Mouse (Mus musculus): ENCODE measurements around the gene Pelp1.
"Not testable (repeated sequence)": the region's sequence is repeated elsewhere in the genome, so short reads cannot be mapped to it uniquely, and the experiment has no call there.

The Pelp1 gene

DNA sequence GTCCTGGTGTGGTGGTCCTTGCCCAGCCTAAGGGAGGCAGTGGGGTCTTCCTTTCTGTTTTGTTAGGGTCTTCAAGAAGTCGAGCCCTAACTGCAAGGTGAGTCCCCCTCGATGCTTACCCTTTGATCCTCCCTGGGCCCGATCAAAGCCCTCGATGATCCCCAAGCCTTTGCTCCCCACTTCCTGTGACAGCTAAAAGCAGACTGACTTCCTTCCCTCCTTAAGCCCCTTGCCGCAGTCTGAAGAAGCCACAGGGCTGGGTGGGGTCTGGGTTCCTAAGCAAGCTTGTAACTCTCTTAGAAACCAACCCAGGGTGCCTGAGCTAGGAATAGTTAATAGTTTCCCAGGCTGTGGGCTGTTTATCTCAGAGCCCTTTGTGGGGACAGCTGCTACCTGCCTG, 25.6 kb upstream of the Pelp1 start:
- Histone ChIP-seq H3K36me3 (ENCODE audit: control insufficient read depth, insufficient read depth, low read length, poor library complexity, severe bottlenecking) (peaks cover 15% of the 10 kb centered on the region), H3K27me3 (ENCODE audit: control insufficient read depth, insufficient read depth, low read length, poor library complexity, severe bottlenecking) (no peaks in the 10 kb centered on the region)
- DNase-seq (ENCODE audit: low read depth, low spot score) = no peak

DNA sequence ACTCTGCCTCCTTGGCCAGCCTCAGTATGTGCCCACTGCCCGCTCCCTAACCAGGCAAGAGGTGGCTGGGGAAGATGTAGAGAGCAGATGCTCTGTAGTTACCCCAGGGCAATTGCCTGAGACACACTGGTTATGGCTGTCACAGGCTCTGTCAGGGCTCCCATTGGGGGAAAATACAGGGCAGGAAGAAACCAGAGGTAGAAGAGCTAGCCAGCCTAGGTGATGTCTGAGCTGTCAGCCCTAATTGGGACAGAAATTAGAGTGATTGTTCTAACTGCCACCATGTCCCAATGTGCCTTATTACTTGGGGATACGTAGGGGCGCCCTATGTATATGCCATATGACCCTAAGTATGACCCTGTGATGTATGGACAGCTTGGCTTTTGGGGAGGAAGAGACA, 24.1 kb upstream of the Pelp1 start:
- Histone ChIP-seq H3K27me3 (ENCODE audit: control insufficient read depth, insufficient read depth, low read length, poor library complexity, severe bottlenecking) (no peaks in the 10 kb centered on the region), H3K36me3 (ENCODE audit: control insufficient read depth, insufficient read depth, low read length, poor library complexity, severe bottlenecking) (peaks cover 9% of the 10 kb centered on the region)
- DNase-seq (ENCODE audit: low read depth, low spot score) = no peak

DNA sequence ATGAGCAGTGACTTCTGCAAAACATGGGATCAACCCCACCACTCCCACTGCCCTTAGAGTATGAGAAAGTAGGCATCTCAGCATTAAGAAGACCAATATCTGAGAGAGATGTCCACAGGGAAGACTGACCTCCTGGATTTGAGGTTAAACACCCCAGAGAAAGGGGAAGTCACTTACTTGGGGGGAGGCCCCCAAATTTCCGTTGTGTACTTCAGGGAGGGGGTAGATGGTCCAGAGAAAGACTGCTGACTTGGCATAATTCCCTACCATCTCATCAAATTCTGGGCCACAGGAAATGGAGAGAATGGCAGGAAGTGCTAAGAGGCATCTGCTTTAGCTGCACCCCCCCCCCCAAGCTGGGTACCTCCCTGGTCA, 23.7 kb upstream of the Pelp1 start:
- peak; percentile 68 for DNase-seq (ENCODE audit: low read depth, low spot score)
- Histone ChIP-seq H3K36me3 (ENCODE audit: control insufficient read depth, insufficient read depth, low read length, poor library complexity, severe bottlenecking) (peaks cover 8% of the 10 kb centered on the region), H3K27me3 (ENCODE audit: control insufficient read depth, insufficient read depth, low read length, poor library complexity, severe bottlenecking) (no peaks in the 10 kb centered on the region)

DNA sequence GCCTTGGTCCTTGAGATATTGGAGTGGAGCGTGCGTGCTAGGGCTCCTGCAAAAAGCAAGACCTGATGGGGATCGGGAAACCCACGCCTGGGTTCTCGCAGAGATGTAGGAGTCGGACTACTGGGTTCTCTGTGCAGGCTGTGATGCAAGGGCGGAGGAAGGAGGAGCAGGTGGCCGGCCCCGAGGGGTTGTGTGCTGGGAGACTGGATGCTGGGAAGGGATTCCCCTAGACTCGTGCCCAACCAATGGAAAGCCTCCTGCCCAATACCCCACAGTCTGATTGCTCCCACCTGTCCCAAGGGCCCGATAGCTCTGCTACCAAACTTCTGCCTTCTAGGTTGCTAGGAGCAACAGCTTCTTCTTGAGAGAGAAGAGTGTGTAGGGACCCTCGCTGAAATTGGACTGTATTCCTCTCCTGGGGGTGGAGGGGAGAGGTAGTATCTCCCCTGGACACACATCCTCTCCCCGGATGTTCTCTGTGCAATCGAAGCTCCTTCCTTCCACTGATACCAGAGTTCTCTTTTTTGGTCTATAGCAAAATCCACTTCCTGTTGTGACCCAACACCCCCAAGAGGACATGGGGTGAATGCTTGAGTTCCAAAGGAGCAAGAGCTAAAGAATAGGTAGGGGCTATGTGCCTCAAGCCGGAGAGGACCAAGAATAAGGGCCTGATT, 23.2 kb upstream of the Pelp1 start:
- Histone ChIP-seq H3K36me3 (ENCODE audit: control insufficient read depth, insufficient read depth, low read length, poor library complexity, severe bottlenecking) (peaks cover 5% of the 10 kb centered on the region), H3K27me3 (ENCODE audit: control insufficient read depth, insufficient read depth, low read length, poor library complexity, severe bottlenecking) (no peaks in the 10 kb centered on the region)
- peak; percentile 49 for DNase-seq (ENCODE audit: low read depth, low spot score)

DNA sequence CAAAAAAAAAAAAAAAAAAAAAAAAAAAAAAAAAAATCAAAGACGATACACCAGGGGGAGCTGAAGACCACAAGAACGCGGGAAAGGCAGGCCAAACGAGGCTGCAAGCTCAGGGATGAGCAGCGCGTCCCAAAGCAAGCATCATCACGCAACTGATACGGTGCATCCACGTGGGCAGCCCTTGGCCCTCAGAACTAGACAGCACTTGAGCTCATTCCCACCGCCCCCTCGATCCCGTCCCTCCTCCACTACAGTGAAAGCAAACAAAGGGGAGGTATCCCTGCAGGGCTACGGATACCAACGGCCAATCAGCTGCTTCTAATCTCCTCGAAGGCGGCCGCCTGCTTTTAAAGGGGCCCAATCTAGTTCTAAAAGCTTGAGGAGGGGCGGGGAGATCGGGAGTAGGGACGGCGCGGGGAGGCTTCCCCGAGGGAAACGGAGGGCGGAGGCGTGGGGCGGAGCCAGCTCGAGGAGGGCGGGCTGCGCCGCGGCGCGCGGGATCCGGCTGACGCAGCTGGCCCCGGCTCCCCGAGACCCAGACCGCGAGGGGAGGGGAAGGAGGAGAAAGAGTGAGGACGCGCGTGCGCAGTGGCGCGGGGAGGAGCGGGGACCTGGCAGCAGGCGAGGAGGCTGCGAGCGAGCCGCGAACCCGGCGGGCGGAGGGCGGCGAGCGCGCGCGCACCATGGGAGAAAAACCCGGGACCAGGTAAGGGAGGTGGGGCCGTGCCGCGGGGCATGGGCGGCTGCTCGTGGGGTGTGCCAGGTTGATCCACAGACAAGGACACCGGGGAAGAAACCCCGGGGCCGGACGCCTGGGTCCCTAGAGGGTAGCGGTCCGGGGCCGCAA, 22.4 kb upstream of the Pelp1 start, which contains the start of gene Arrb2:
TSS of gene Arrb2 (plus strand) at position 588 of the 847 bp plus-strand sequence.
- Histone ChIP-seq H3K27me3 (ENCODE audit: control insufficient read depth, insufficient read depth, low read length, poor library complexity, severe bottlenecking) (no peaks in the 10 kb centered on the region), H3K36me3 (ENCODE audit: control insufficient read depth, insufficient read depth, low read length, poor library complexity, severe bottlenecking) (peaks cover 5% of the 10 kb centered on the region)
- peak; percentile 96 for DNase-seq (ENCODE audit: low read depth, low spot score)

DNA sequence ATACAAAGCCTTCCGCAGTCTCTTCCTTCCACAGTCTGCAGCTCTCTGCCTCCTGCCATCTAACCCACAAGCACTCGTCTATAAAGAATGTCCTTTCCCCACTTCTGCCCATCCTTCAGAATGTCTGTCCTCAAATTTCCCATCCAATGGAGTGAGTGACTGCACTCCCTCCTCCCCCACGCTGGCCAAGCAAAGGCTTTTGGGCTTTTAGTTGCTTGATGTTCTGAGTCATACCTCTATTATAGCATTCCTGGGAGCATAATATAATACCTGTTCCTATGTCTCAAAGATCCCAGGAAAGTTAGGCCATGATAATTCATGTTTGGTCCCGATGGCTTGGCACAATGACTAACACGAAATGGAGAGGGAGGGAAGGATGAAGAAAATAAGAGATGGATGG, 21.7 kb upstream of the Pelp1 start:
- no peak for DNase-seq (ENCODE audit: low read depth, low spot score)
- Histone ChIP-seq H3K27me3 (ENCODE audit: control insufficient read depth, insufficient read depth, low read length, poor library complexity, severe bottlenecking) (no peaks in the 10 kb centered on the region), H3K36me3 (ENCODE audit: control insufficient read depth, insufficient read depth, low read length, poor library complexity, severe bottlenecking) (peaks cover 1% of the 10 kb centered on the region)

DNA sequence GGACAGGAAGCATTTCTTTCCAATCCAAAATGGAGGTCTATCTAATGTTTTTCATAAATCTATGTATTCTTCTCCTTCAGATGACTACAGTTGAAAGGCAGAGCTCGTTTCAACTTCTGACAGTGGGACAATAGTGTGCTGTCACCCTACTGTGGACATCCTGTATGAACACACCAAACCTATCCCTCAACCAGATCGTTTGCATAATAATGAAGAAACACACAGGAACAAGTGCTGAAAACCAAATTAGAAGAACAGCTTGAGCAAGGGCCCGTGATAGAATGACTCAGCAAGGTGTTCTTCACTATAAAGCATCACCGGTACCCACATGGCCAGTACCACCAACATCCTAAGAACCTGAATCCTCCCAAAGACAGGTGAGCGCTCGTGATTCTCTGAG, 16.8 kb upstream of the Pelp1 start:
- not testable (repeated sequence) for H3K27me3 ChIP-seq (ENCODE audit: control insufficient read depth, insufficient read depth, low read length, poor library complexity, severe bottlenecking); H3K36me3 ChIP-seq (ENCODE audit: control insufficient read depth, insufficient read depth, low read length, poor library complexity, severe bottlenecking); DNase-seq (ENCODE audit: low read depth, low spot score)

DNA sequence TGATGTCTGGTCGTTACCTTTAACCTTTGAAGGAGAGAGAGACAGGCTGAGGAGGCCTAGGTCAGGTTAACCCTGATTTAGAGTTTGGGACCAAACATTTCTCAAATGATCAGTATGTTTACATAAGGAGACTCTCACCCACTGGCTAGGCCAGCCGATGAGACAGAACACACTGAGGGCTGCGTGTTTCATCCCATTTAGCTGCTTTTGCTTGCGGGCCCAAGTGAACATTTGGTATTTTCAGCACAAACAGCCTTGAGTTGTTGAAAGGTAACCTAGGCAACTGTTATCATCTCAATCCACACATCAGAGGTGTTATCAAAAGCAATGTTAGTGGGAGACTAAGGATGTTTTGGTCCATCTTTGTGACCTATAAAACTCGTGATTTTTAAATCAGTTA, 9.7 kb upstream of the Pelp1 start:
- DNase-seq (ENCODE audit: low read depth, low spot score) = no peak
- Histone ChIP-seq H3K27me3 (ENCODE audit: control insufficient read depth, insufficient read depth, low read length, poor library complexity, severe bottlenecking) (no peaks in the 10 kb centered on the region), H3K36me3 (ENCODE audit: control insufficient read depth, insufficient read depth, low read length, poor library complexity, severe bottlenecking) (no peaks in the 10 kb centered on the region)

DNA sequence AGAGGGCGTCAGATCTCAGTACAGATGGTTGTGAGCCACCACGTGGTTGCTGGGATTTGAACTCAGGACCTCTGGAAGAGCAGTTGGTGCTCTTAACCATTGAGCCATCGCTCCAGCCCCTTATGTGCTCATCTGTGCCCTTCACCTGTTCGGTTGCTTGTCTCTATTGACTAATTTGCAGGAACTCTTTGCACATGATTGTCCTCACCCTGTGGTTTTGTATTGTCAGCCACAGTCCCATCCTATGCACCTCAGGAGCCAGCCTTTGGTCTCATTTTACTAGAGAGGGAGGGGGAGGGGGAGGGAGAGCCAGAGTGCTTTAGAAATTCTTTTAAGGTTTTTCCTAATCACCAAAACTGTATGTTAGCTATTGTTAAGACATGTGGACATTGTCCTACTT, 8.4 kb upstream of the Pelp1 start:
- no peaks in the 10 kb centered on the region for H3K36me3 ChIP-seq (ENCODE audit: control insufficient read depth, insufficient read depth, low read length, poor library complexity, severe bottlenecking)
- no peaks in the 10 kb centered on the region for H3K27me3 ChIP-seq (ENCODE audit: control insufficient read depth, insufficient read depth, low read length, poor library complexity, severe bottlenecking)
- DNase-seq (ENCODE audit: low read depth, low spot score) = no peak

DNA sequence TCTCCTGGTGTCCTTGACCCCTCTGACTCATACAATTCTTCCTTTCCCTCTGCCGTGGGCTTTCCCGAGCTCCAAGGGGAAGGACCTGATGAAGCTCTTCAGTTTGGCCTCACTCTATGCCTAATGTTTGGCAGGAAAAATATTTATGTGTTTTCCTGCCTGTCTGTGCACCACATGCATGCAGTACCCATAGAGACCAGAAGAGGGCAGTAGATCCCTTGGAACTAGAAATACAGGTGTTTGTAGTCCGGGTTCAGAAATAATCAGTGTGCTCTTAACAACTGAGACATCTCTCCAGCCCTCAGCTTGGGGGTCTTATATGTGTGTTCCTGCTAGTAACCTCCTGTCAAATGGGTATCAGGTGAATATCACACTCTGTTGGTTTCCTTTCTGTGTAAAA, 4.1 kb upstream of the Pelp1 start:
- peak; percentile 88 for DNase-seq (ENCODE audit: low read depth, low spot score)
- Histone ChIP-seq H3K27me3 (ENCODE audit: control insufficient read depth, insufficient read depth, low read length, poor library complexity, severe bottlenecking) (no peaks in the 10 kb centered on the region), H3K36me3 (ENCODE audit: control insufficient read depth, insufficient read depth, low read length, poor library complexity, severe bottlenecking) (no peaks in the 10 kb centered on the region)

DNA sequence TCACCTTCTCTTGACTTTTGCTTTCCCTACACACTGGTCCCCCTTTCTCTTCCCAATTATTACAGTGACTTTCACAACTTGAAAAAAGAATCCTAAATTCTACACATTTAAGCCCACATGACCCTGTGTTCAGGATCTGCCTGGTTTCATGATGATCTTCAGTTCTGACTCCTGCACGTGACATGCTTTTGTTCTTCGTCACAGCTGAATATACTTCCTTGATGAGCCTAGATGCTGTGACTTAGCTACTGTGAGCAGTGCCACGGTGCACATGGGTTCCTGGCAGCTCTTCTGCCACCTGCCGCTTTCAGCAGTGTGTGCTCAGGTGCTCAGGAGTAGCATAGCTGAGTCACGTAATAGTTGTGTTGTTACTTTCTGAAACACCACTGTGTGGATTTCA, 2.8 kb upstream of the Pelp1 start:
- H3K27me3 ChIP-seq (ENCODE audit: control insufficient read depth, insufficient read depth, low read length, poor library complexity, severe bottlenecking) = no peaks in the 10 kb centered on the region

DNA sequence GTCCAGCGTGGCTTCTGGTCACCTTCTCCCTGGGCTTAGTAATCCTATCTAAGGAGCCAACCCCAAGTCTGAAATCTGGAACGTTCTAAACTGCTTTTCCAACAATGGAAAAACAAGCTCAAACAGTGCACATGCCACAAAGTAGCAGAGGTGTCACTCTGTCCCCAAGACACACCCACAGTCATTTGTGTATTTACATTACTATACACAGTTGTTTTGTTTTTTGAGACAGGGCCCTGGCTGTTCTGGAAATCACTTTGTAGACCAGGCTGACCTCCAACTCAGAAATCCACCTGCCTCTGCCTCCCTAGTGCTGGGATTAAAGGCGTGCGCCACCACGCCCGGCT, 439 bp upstream of the Pelp1 start:
- no peaks in the 10 kb centered on the region for H3K36me3 ChIP-seq (ENCODE audit: control insufficient read depth, insufficient read depth, low read length, poor library complexity, severe bottlenecking)
- no peaks in the 10 kb centered on the region for H3K27me3 ChIP-seq (ENCODE audit: control insufficient read depth, insufficient read depth, low read length, poor library complexity, severe bottlenecking)
- DNase-seq (ENCODE audit: low read depth, low spot score) = no peak

More for the DNA sequence above, 2.8 kb upstream of the Pelp1 start:
- no peak for DNase-seq (ENCODE audit: low read depth, low spot score)
- no peaks in the 10 kb centered on the region for H3K36me3 ChIP-seq (ENCODE audit: control insufficient read depth, insufficient read depth, low read length, poor library complexity, severe bottlenecking)

DNA sequence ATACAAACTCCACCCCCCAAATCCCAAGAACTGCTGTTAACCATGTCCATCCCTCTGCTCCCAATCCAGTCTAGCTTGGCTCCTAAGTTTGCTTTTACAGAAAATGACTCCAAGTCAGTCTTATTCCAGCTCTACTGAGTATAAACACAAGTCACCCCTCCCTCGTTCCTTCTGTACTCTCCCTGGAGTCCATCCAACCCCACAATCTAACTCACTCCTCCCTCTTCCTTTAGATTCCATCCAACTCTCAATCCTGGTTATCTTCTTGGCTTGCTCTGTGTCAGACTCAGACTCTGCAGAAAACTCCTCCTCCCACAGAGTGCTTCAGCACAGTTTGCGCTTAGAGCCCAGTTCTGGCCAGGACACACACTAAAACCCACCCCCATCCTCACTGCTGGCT, 6.2 kb downstream of the Pelp1 start:
- Histone ChIP-seq H3K27me3 (ENCODE audit: control insufficient read depth, insufficient read depth, low read length, poor library complexity, severe bottlenecking) (no peaks in the 10 kb centered on the region), H3K36me3 (ENCODE audit: control insufficient read depth, insufficient read depth, low read length, poor library complexity, severe bottlenecking) (peaks cover 7% of the 10 kb centered on the region)
- DNase-seq (ENCODE audit: low read depth, low spot score) = no peak

DNA sequence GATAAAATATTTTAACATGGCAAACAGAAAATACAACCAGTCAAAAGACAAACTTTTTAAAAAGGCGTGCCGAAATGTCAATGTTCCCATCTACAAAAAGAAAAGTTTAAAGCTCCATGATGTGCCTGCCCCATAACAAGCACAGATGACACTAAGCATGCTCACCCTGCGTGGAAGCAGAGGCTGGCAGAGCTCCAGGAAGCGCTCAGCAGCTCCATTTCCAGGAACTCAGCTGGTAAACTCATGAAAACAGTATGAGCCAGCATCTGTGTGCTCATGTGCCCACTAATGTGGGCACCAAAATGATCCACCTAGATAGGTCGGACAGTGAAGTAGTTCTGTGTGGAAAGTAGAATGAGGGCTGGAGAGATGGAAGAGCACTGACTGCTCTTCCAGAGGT, 20.4 kb downstream of the Pelp1 start:
- DNase-seq (ENCODE audit: low read depth, low spot score) = no peak
- H3K36me3 ChIP-seq (ENCODE audit: control insufficient read depth, insufficient read depth, low read length, poor library complexity, severe bottlenecking) = peaks cover 2% of the 10 kb centered on the region
- H3K27me3 ChIP-seq (ENCODE audit: control insufficient read depth, insufficient read depth, low read length, poor library complexity, severe bottlenecking) = no peaks in the 10 kb centered on the region

DNA sequence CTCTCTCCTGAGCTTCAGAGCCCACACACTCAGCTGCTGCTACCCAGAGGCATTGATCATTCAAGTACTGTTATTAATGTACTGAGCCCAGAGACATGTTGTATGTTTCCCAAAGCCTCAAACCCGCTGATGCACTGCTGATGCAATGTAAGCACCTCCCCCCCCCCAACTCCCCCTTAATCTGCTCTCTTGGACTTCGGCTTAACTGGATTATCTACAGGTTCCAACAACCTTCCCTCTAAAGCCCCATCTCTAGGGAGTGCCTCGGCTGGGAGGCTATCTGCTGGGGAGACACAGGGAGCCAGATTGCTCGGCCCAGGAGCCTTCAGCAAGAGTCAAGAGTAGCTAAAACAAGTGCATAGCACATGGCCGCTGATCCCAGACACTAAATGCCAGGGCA, 22.4 kb downstream of the Pelp1 start:
- H3K36me3 ChIP-seq (ENCODE audit: control insufficient read depth, insufficient read depth, low read length, poor library complexity, severe bottlenecking) = no peaks in the 10 kb centered on the region; the same call in 1 of the 2 replicates
- H3K27me3 ChIP-seq (ENCODE audit: control insufficient read depth, insufficient read depth, low read length, poor library complexity, severe bottlenecking) = no peaks in the 10 kb centered on the region
- no peak for DNase-seq (ENCODE audit: low read depth, low spot score)
